Mouse (Mus musculus) cerebellum, adult 2 months (tissue): ENCODE data around the gene Optn. TPM values are rescaled to one million over a fixed set of nuclear protein-coding genes. Genes with fewer than 3 reads are reported as not detected.

ENCODE experiments used
- DNase-seq, 2 experiments: peaks; one replicate each; pipeline ENCODE4 v3.0.0; 2021
- H3K27ac ChIP-seq: fragments of 200-500 bp; 2 replicates; pipeline ENCODE4 v1.5.1; 2012; ENCODE audit warnings: low read length, control low read depth, inconsistent platforms; ENCODE audit not compliant: insufficient read depth
- H3K27me3 ChIP-seq: fragments of 200-500 bp; 2 replicates; pipeline ENCODE4 v1.6.1; 2012; ENCODE audit warnings: inconsistent platforms, mild to moderate bottlenecking, low read length, moderate library complexity; ENCODE audit not compliant: control insufficient read depth, insufficient read depth
- H3K4me1 ChIP-seq: fragments of 200-500 bp; 2 replicates; pipeline ENCODE4 v1.6.1; 2011; ENCODE audit warnings: low read length; ENCODE audit not compliant: control insufficient read depth, insufficient read depth
- H3K4me3 ChIP-seq: fragments of 200-500 bp; replicated peaks from 2 replicates; pipeline ENCODE3; 2011; ENCODE audit warnings: mild to moderate bottlenecking, low read depth, low read length, control low read depth; ENCODE audit not compliant: insufficient read depth
- CTCF ChIP-seq: fragments of 200-500 bp; IDR thresholded peaks from 2 replicates; pipeline ENCODE4 v1.5.1; 2011; ENCODE audit warnings: low read depth, mild to moderate bottlenecking, control low read depth, low read length, moderate library complexity, borderline replicate concordance; ENCODE audit not compliant: insufficient read depth
- POLR2A ChIP-seq: fragments of 200-500 bp; IDR thresholded peaks from 2 replicates; pipeline ENCODE4 v1.6.1; 2011; ENCODE audit warnings: low read length, control low read depth, borderline replicate concordance; ENCODE audit not compliant: insufficient read depth
- WGBS: fragments of 180-500 bp; shearing (Covaris S2); methylation state at CpG from one replicate; pipeline ENCODE4 v1.1.7; 2018; 5-methylcytosine and 5-hydroxymethylcytosine counted together
- polyA plus RNA-seq: library from polyadenylated mRNA; depleted of rRNA; stranded (reverse); fragments of >200 nt; gene quantifications from 2 replicates; pipeline ENCODE4 v1.2.3, GENCODE M21; 2012

Gene Optn
- polyA plus RNA-seq, 1 experiment: 16.3 TPM

GRCm38 (mm10) chr2:5047016-5047415 is 16.8 kb downstream of the Optn start:
- H3K4me1 ChIP-seq: no peaks in the 10 kb centered on the region
- no peak overlapping the region for H3K4me3 ChIP-seq
- TF ChIP-seq POLR2A (no peak), CTCF (no peak)
- 97% methylated on average over 2 of the region's 2 CpGs for WGBS
- no peak overlapping the region for H3K27ac ChIP-seq
- H3K27me3 ChIP-seq: no peaks in the 10 kb centered on the region
- no peak for DNase-seq

GRCm38 (mm10) chr2:5045269-5045965 is 18.4 kb downstream of the Optn start:
- DNase-seq: no peak
- WGBS: 62% methylated on average over 13 of the region's 13 CpGs
- TF ChIP-seq POLR2A (no peak), CTCF (no peak)
- H3K27ac ChIP-seq: no peak overlapping the region
- no peaks in the 10 kb centered on the region for H3K27me3 ChIP-seq
- H3K4me3 ChIP-seq: no peak overlapping the region
- no peaks in the 10 kb centered on the region for H3K4me1 ChIP-seq

- H3K27ac ChIP-seq: no peak overlapping the region
- H3K27me3 ChIP-seq: no peaks in the 10 kb centered on the region
- peaks cover 5% of the 10 kb centered on the region; the same call in 1 of the 2 replicates for H3K4me1 ChIP-seq
- no peak overlapping the region for H3K4me3 ChIP-seq
- no peak for TF ChIP-seq POLR2A
- WGBS: 92% methylated on average over 3 of the region's 3 CpGs
- DNase-seq: no peak
These were observed 19.5 kb downstream of the Optn start for GRCm38 (mm10) chr2:5044321-5044720.

GRCm38 (mm10) chr2:5043476-5043761 is 20.4 kb downstream of the Optn start:
- Histone ChIP-seq H3K27ac (no peak overlapping the region), H3K4me3 (no peak overlapping the region), H3K4me1 (peaks cover 8% of the 10 kb centered on the region; the same call in 1 of the 2 replicates), H3K27me3 (no peaks in the 10 kb centered on the region)
- 97% methylated on average over 2 of the region's 2 CpGs for WGBS
- DNase-seq: no peak
- TF ChIP-seq POLR2A (no peak), CTCF (no peak)

GRCm38 (mm10) chr2:5042616-5043475 is 21.0 kb downstream of the Optn start:
- DNase-seq: no peak
- H3K27ac ChIP-seq: no peak overlapping the region
- H3K4me3 ChIP-seq: no peak overlapping the region
- H3K4me1 ChIP-seq: peaks cover 12% of the 10 kb centered on the region
- 91% methylated on average over 11 of the region's 11 CpGs for WGBS
- H3K27me3 ChIP-seq: no peaks in the 10 kb centered on the region
- no peak for TF ChIP-seq POLR2A
- no peak for TF ChIP-seq CTCF

- no peak for DNase-seq
- no peak overlapping the region for H3K4me3 ChIP-seq
- no peaks in the 10 kb centered on the region for H3K27me3 ChIP-seq
- peaks cover 18% of the 10 kb centered on the region for H3K4me1 ChIP-seq
- whole genome bisulfite sequencing: 97% methylated on average over 5 of the region's 5 CpGs
- H3K27ac ChIP-seq: no peak overlapping the region
- TF ChIP-seq POLR2A (no peak), CTCF (no peak)
These were observed 22.0 kb downstream of the Optn start for GRCm38 (mm10) chr2:5041854-5042253.

- no peak for DNase-seq
- peaks cover 18% of the 10 kb centered on the region for H3K4me1 ChIP-seq
- H3K27me3 ChIP-seq: no peaks in the 10 kb centered on the region
- WGBS: 99% methylated on average over 12 of the region's 12 CpGs
- no peak overlapping the region for H3K4me3 ChIP-seq
- H3K27ac ChIP-seq: no peak overlapping the region
- TF ChIP-seq CTCF: no peak
- TF ChIP-seq POLR2A: no peak
These were observed 23.3 kb downstream of the Optn start for GRCm38 (mm10) chr2:5040281-5041161.
